Mouse (Mus musculus) thymus, postnatal 36 days (tissue): ENCODE results near the gene Ano8.
"Not testable (repeated sequence)": the region's sequence is repeated elsewhere in the genome, so short reads cannot be mapped to it uniquely, and the experiment has no call there.

ENCODE experiments used
- DNase-seq, 2 experiments: peaks; one replicate each; pipeline ENCODE4 v3.0.0; 2022; ENCODE audit warnings: mixed read lengths in 2 of 2

The Ano8 gene

GRCm38 (mm10) chr8:71432935-71433334 lies 52.8 kb downstream of the Ano8 start:
- DNase-seq = not testable (repeated sequence)
